Mouse (Mus musculus): ENCODE results near the gene Mfsd11.

- TF ChIP-seq CTCF (IDR thresholded peaks at IDR 0.05; ENCODE audit: low read depth) (no peak), EP300 (IDR thresholded peaks at IDR 0.05; ENCODE audit: low read depth) (no peak)
Observed at GRCm38 (mm10) chr11:116914267-116914885, 62.1 kb downstream of the Mfsd11 start.

Data from liver, postnatal 0 days (tissue).